Mouse (Mus musculus) frontal cortex, postnatal 25 days (tissue): ENCODE data around the gene Vmn1r14.
"Not testable (repeated sequence)": the region's sequence is repeated elsewhere in the genome, so short reads cannot be mapped to it uniquely, and the experiment has no call there.

Experiments
- DNase-seq, 2 experiments: peaks; one replicate each; pipeline ENCODE4 v3.0.0; 2022; ENCODE audit warnings: low spot score in 2 of 2

Vmn1r14 gene

GRCm38 (mm10) chr6:57231386-57231785, at the start of gene Vmn1r14:
TSS of gene Vmn1r14 (plus strand) at chr6:57231686.
- no peak for DNase-seq

- not testable (repeated sequence) for DNase-seq
Measured at GRCm38 (mm10) chr6:57190016-57190415, 41.5 kb upstream of the Vmn1r14 start.

GRCm38 (mm10) chr6:57202990-57203389, 28.5 kb upstream of the Vmn1r14 start, which contains the start of gene Vmn1r13:
TSS of gene Vmn1r13 (plus strand) at chr6:57203290.
- DNase-seq = not testable (repeated sequence)

- no peak for DNase-seq
Measured at GRCm38 (mm10) chr6:57257652-57258051, 26.2 kb downstream of the Vmn1r14 start, which contains the start of gene Vmn1r15. TSS of gene Vmn1r15 (plus strand) at chr6:57257952.

GRCm38 (mm10) chr6:57260990-57261389, 29.5 kb downstream of the Vmn1r14 start:
- no peak for DNase-seq

- no peak for DNase-seq
Measured at GRCm38 (mm10) chr6:57271881-57272280, 40.4 kb downstream of the Vmn1r14 start.

- no peak for DNase-seq
Measured at GRCm38 (mm10) chr6:57272517-57272916, 41.0 kb downstream of the Vmn1r14 start.

GRCm38 (mm10) chr6:57278952-57279351, 47.5 kb downstream of the Vmn1r14 start:
- DNase-seq = no peak
